Mouse (Mus musculus) forebrain, embryonic 12.5 days (tissue): ENCODE results near the gene Aim2. TPM values are rescaled to one million over a fixed set of nuclear protein-coding genes. Genes with fewer than 3 reads are reported as not detected.
"Not testable (repeated sequence)": the region's sequence is repeated elsewhere in the genome, so short reads cannot be mapped to it uniquely, and the experiment has no call there.

ENCODE experiments used
- ATAC-seq: fragments of 200-750 bp; cut with Nextera tagmentation; 2 replicates; pipeline ENCODE4 v1.8.0; 2017; ENCODE audit warnings: moderate TSS enrichment; ENCODE audit not compliant: low FRiP score
- H3K27ac ChIP-seq: fragments of 300-500 bp; sonication (generic); 2 replicates; pipeline ENCODE4 v1.5.1; 2016; ENCODE audit warnings: mild to moderate bottlenecking
- H3K27me3 ChIP-seq: fragments of 300-500 bp; sonication (generic); 2 replicates; pipeline ENCODE4 v1.6.1; 2016; ENCODE audit warnings: mild to moderate bottlenecking
- H3K36me3 ChIP-seq: fragments of 300-500 bp; sonication (generic); replicated peaks from 2 replicates; pipeline ENCODE4 v1.6.1; 2016; ENCODE audit warnings: mild to moderate bottlenecking
- H3K4me1 ChIP-seq: fragments of 300-500 bp; sonication (generic); 2 replicates; pipeline ENCODE4 v1.6.1; 2016
- H3K4me2 ChIP-seq: fragments of 300-500 bp; sonication (generic); 2 replicates; pipeline ENCODE4 v1.6.1; 2016; ENCODE audit warnings: mild to moderate bottlenecking, moderate library complexity
- H3K4me3 ChIP-seq: fragments of 300-500 bp; sonication (generic); replicated peaks from 2 replicates; pipeline ENCODE4 v1.5.1; 2016; ENCODE audit warnings: mild to moderate bottlenecking
- H3K9ac ChIP-seq: fragments of 300-500 bp; sonication (generic); 2 replicates; pipeline ENCODE4 v1.6.1; 2016; ENCODE audit warnings: mild to moderate bottlenecking
- H3K9me3 ChIP-seq: fragments of 300-500 bp; sonication (generic); 2 replicates; pipeline ENCODE4 v1.6.1; 2016
- whole genome bisulfite sequencing: fragments of 180-500 bp; shearing (Covaris S2); methylation state at CpG from one replicate; pipeline ENCODE4 v1.1.7; 2016; 5-methylcytosine and 5-hydroxymethylcytosine counted together
- polyA plus RNA-seq: library from polyadenylated mRNA; unstranded; fragments of >200 nt; fragmentation: Nextera tagmentation; extraction: Ambion mirVana; gene quantifications from 2 replicates; pipeline ENCODE4 v1.2.1, GENCODE M21; 2016

Gene Aim2
- 6.9 and 7.5 TPM in 2 replicates for polyA plus RNA-seq

GRCm38 (mm10) chr1:173350372-173350957 lies at the start of gene Aim2:
Gene Aim2 (plus strand): TSS chr1:173350879.
- H3K4me1 ChIP-seq, result peaks cover 27% of the 10 kb centered on the region
- ATAC-seq, result peak; percentile 71
- peak within 1 kb of the TSS; percentile 36; the same call in 1 of the 2 replicates for H3K27ac ChIP-seq
- H3K4me3 ChIP-seq, result peak within 1 kb of the TSS; percentile 43
- peaks cover 5% of the 10 kb centered on the region; the same call in 1 of the 2 replicates for H3K36me3 ChIP-seq
- no peaks in the 10 kb centered on the region for H3K27me3 ChIP-seq
- 8% methylated on average over 10 of the region's 10 CpGs for WGBS
- no peaks in the 10 kb centered on the region for H3K9me3 ChIP-seq
- H3K9ac ChIP-seq, result peak within 1 kb of the TSS; percentile 56
- H3K4me2 ChIP-seq, result peak within 1 kb of the TSS; percentile 58

GRCm38 (mm10) chr1:173302795-173303194 lies 47.9 kb upstream of the Aim2 start:
- not testable (repeated sequence) for H3K4me1 ChIP-seq, H3K9ac ChIP-seq, H3K9me3 ChIP-seq, H3K4me2 ChIP-seq, H3K27me3 ChIP-seq, H3K4me3 ChIP-seq, H3K36me3 ChIP-seq, H3K27ac ChIP-seq, ATAC-seq
- WGBS, result 78% methylated on average over 3 of the region's 3 CpGs

- H3K9me3 ChIP-seq, H3K27ac ChIP-seq, H3K9ac ChIP-seq, H3K27me3 ChIP-seq, H3K4me1 ChIP-seq, H3K4me2 ChIP-seq, H3K4me3 ChIP-seq, ATAC-seq, H3K36me3 ChIP-seq: not testable (repeated sequence)
- 87% methylated on average over 7 of the region's 7 CpGs for WGBS
Observed at GRCm38 (mm10) chr1:173313535-173314050, 37.1 kb upstream of the Aim2 start.

GRCm38 (mm10) chr1:173315725-173316124 lies 35.0 kb upstream of the Aim2 start:
- Histone ChIP-seq H3K9ac (no peak overlapping the region), H3K36me3 (no peaks in the 10 kb centered on the region), H3K27me3 (no peaks in the 10 kb centered on the region), H3K4me1 (no peaks in the 10 kb centered on the region), H3K27ac (no peak overlapping the region), H3K9me3 (no peaks in the 10 kb centered on the region), H3K4me3 (no peak overlapping the region), H3K4me2 (no peak overlapping the region)
- no peak for ATAC-seq
- 94% methylated on average over 3 of the region's 3 CpGs for WGBS

- ATAC-seq, result no peak
- no peaks in the 10 kb centered on the region for H3K27me3 ChIP-seq
- no peak overlapping the region for H3K27ac ChIP-seq
- no peak overlapping the region for H3K9ac ChIP-seq
- H3K4me3 ChIP-seq, result no peak overlapping the region
- 95% methylated on average over 2 of the region's 2 CpGs for WGBS
- H3K4me1 ChIP-seq, result peaks cover 6% of the 10 kb centered on the region; the same call in 1 of the 2 replicates
- H3K36me3 ChIP-seq, result no peaks in the 10 kb centered on the region
- H3K9me3 ChIP-seq, result no peaks in the 10 kb centered on the region
- no peak overlapping the region for H3K4me2 ChIP-seq
Observed at GRCm38 (mm10) chr1:173317925-173318477, 32.7 kb upstream of the Aim2 start.

GRCm38 (mm10) chr1:173321593-173322248 lies 29.0 kb upstream of the Aim2 start:
- H3K36me3 ChIP-seq, result no peaks in the 10 kb centered on the region
- no peak overlapping the region for H3K4me3 ChIP-seq
- ATAC-seq, result no peak
- no peak overlapping the region for H3K9ac ChIP-seq
- no peaks in the 10 kb centered on the region for H3K27me3 ChIP-seq
- H3K9me3 ChIP-seq, result no peaks in the 10 kb centered on the region
- 56% methylated on average over 8 of the region's 8 CpGs for WGBS
- H3K4me2 ChIP-seq, result no peak overlapping the region
- no peak overlapping the region for H3K27ac ChIP-seq
- peaks cover 6% of the 10 kb centered on the region; the same call in 1 of the 2 replicates for H3K4me1 ChIP-seq

- Histone ChIP-seq H3K9ac (no peak overlapping the region), H3K36me3 (no peaks in the 10 kb centered on the region), H3K4me2 (no peak overlapping the region), H3K4me3 (no peak overlapping the region), H3K4me1 (peaks cover 6% of the 10 kb centered on the region; the same call in 1 of the 2 replicates), H3K27ac (no peak overlapping the region), H3K27me3 (no peaks in the 10 kb centered on the region), H3K9me3 (no peaks in the 10 kb centered on the region)
- WGBS, result 73% methylated on average over 6 of the region's 6 CpGs
- ATAC-seq, result no peak
Observed at GRCm38 (mm10) chr1:173322249-173322627, 28.4 kb upstream of the Aim2 start.

- no peaks in the 10 kb centered on the region for H3K27me3 ChIP-seq
- no peak overlapping the region for H3K4me2 ChIP-seq
- H3K4me3 ChIP-seq, result no peak overlapping the region
- H3K9me3 ChIP-seq, result no peaks in the 10 kb centered on the region
- peaks cover 9% of the 10 kb centered on the region; the same call in 1 of the 2 replicates for H3K4me1 ChIP-seq
- no peaks in the 10 kb centered on the region for H3K36me3 ChIP-seq
- H3K27ac ChIP-seq, result no peak overlapping the region
- WGBS, result 38% methylated on average over 5 of the region's 5 CpGs
- no peak for ATAC-seq
- H3K9ac ChIP-seq, result no peak overlapping the region
Observed at GRCm38 (mm10) chr1:173323839-173324585, 26.7 kb upstream of the Aim2 start.

GRCm38 (mm10) chr1:173324961-173325360 lies 25.7 kb upstream of the Aim2 start:
- Histone ChIP-seq H3K27ac (no peak overlapping the region), H3K36me3 (no peaks in the 10 kb centered on the region), H3K27me3 (no peaks in the 10 kb centered on the region), H3K4me3 (no peak overlapping the region), H3K9ac (no peak overlapping the region), H3K4me1 (peaks cover 18% of the 10 kb centered on the region; the same call in 1 of the 2 replicates), H3K9me3 (no peaks in the 10 kb centered on the region), H3K4me2 (no peak overlapping the region)
- no peak for ATAC-seq
- WGBS, result 73% methylated on average over 4 of the region's 4 CpGs

GRCm38 (mm10) chr1:173325395-173325794 lies 25.3 kb upstream of the Aim2 start:
- no peak overlapping the region for H3K9ac ChIP-seq
- 93% methylated on average over 1 of the region's 1 CpGs for WGBS
- no peaks in the 10 kb centered on the region for H3K36me3 ChIP-seq
- peaks cover 18% of the 10 kb centered on the region; the same call in 1 of the 2 replicates for H3K4me1 ChIP-seq
- no peak overlapping the region for H3K4me3 ChIP-seq
- H3K27ac ChIP-seq, result no peak overlapping the region
- H3K4me2 ChIP-seq, result no peak overlapping the region
- H3K27me3 ChIP-seq, result no peaks in the 10 kb centered on the region
- H3K9me3 ChIP-seq, result no peaks in the 10 kb centered on the region
- no peak for ATAC-seq

- Histone ChIP-seq H3K4me1 (peaks cover 17% of the 10 kb centered on the region; the same call in 1 of the 2 replicates), H3K9me3 (no peaks in the 10 kb centered on the region), H3K27ac (no peak overlapping the region), H3K27me3 (no peaks in the 10 kb centered on the region), H3K4me3 (no peak overlapping the region), H3K36me3 (no peaks in the 10 kb centered on the region), H3K4me2 (no peak overlapping the region), H3K9ac (no peak overlapping the region)
- WGBS, result 76% methylated on average over 1 of the region's 1 CpGs
- ATAC-seq, result no peak
Observed at GRCm38 (mm10) chr1:173326552-173326951, 24.1 kb upstream of the Aim2 start.

- Histone ChIP-seq H3K36me3 (no peaks in the 10 kb centered on the region), H3K27ac (no peak overlapping the region), H3K27me3 (no peaks in the 10 kb centered on the region), H3K4me3 (no peak overlapping the region), H3K9me3 (no peaks in the 10 kb centered on the region), H3K4me2 (no peak overlapping the region), H3K4me1 (peaks cover 12% of the 10 kb centered on the region; the same call in 1 of the 2 replicates), H3K9ac (no peak overlapping the region)
- WGBS, result 35% methylated on average over 8 of the region's 8 CpGs
- peak; percentile 39; the same call in 1 of the 2 replicates for ATAC-seq
Observed at GRCm38 (mm10) chr1:173328446-173328845, 22.2 kb upstream of the Aim2 start.
